Mouse (Mus musculus) liver, adult (tissue): ENCODE measurements around the gene Rad50.

Experiments used
- GATA4 ChIP-seq: IDR thresholded peaks from 2 replicates; pipeline ENCODE4 v1.6.1; 2014; ENCODE audit warnings: mild to moderate bottlenecking, low read length; ENCODE audit not compliant: insufficient replicate concordance

Gene Rad50

GRCm38 (mm10) chr11:53626802-53627373 lies 80.2 kb downstream of the Rad50 start:
- TF ChIP-seq GATA4 = no peak

- no peak for TF ChIP-seq GATA4
Observed at GRCm38 (mm10) chr11:53624124-53624523, 83.0 kb downstream of the Rad50 start.

- TF ChIP-seq GATA4 = no peak
Observed at GRCm38 (mm10) chr11:53623573-53623972, 83.5 kb downstream of the Rad50 start.

GRCm38 (mm10) chr11:53622440-53622806 lies 84.7 kb downstream of the Rad50 start:
- no peak for TF ChIP-seq GATA4

GRCm38 (mm10) chr11:53621582-53622439 lies 85.3 kb downstream of the Rad50 start:
- TF ChIP-seq GATA4 = no peak

GRCm38 (mm10) chr11:53620094-53620493 lies 87.0 kb downstream of the Rad50 start:
- TF ChIP-seq GATA4 = no peak

- no peak for TF ChIP-seq GATA4
Observed at GRCm38 (mm10) chr11:53619428-53619827, 87.7 kb downstream of the Rad50 start.

- TF ChIP-seq GATA4 = no peak
Observed at GRCm38 (mm10) chr11:53618619-53619198, 88.4 kb downstream of the Rad50 start, which contains the start of gene Il4. Gene Il4, minus strand, starts transcription at chr11:53618669.

GRCm38 (mm10) chr11:53617562-53618109 lies 89.5 kb downstream of the Rad50 start:
- no peak for TF ChIP-seq GATA4

- no peak for TF ChIP-seq GATA4
Observed at GRCm38 (mm10) chr11:53616748-53617558, 90.2 kb downstream of the Rad50 start.

GRCm38 (mm10) chr11:53615575-53615974 lies 91.5 kb downstream of the Rad50 start:
- TF ChIP-seq GATA4 = no peak

GRCm38 (mm10) chr11:53615172-53615571 lies 91.9 kb downstream of the Rad50 start:
- TF ChIP-seq GATA4 = no peak

- no peak for TF ChIP-seq GATA4
Observed at GRCm38 (mm10) chr11:53609672-53610071, 97.4 kb downstream of the Rad50 start.

GRCm38 (mm10) chr11:53609231-53609630 lies 97.9 kb downstream of the Rad50 start:
- no peak for TF ChIP-seq GATA4

GRCm38 (mm10) chr11:53605609-53606008 lies 101.5 kb downstream of the Rad50 start:
- TF ChIP-seq GATA4 = no peak
